18 mouse cellular contexts compared by ENCODE assay signal in the genomic region with DNA sequence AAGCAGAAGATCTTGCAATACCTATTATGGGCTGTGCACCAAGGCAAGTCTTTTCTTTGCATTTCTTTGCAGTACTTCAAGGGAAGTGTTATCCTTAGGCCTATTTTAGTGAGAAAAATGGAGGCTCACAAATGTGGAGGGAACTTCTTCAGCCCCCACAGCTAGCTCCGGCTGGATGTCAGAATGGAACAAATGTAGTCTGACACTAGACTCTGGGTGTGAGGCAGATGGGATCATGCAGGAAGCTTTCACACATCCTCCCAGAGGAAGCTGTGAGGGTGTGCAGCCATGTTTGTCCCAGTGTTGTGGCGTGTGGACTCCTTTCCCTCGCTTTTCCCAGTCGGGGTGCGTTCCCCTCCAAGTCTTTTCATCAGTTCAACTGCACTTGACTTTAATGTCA.
DNase-seq lines count a peak whose midpoint lies in the region.
"Had no signal": no experiment of that assay in that cellular context is flagged by ENCODE, and none has a peak within 500 bp of the region (broad histone marks: within the 10 kb centered on the region; RNA-seq: fewer than 3 reads in every experiment).

No protein-coding gene starts in this region.

- DNase-seq in left cerebral cortex, adult 11 months (ENCODE audit: low spot score), result peak; percentile 53
- no peak for DNase-seq in left cerebral cortex, postnatal 4 days
- peak; percentile 78 to 82 for DNase-seq in frontal cortex, adult 2 months (ENCODE audit: extremely low spot score in 1 of 2, low spot score in 1 of 2)
- peak; percentile 52 to 78 for DNase-seq in left cerebral cortex, adult 9 months (ENCODE audit: low spot score in 2 of 2)
- DNase-seq in telencephalon, adult 2 months (ENCODE audit: low read depth, low spot score), result peak; percentile 87
- no peak for DNase-seq in spleen, postnatal 10 days (ENCODE audit: low spot score in 2 of 2)
- no peak for DNase-seq in cerebellum, postnatal 14 days
- DNase-seq: adrenal gland, postnatal 25 days; B cell, adult 2 months; cerebellum, adult 2 months; gastrocnemius, postnatal 10 days; heart, adult 2 months; kidney, adult 2 months; kidney, postnatal 14 days; liver, postnatal 0 days; lung, postnatal 10 days; midbrain, embryonic 14.5 days; thymus, postnatal 4 days had no signal

- intact Hi-C loops in left cerebral cortex, postnatal 4 days (cut with DNase I), result no loop called here

Comparison
In these comparisons a context has a peak if more than half of its experiments do, and no peak if none do; other contexts are left out.
1. DNase-seq: peak in left cerebral cortex, adult 11 months (single experiment), frontal cortex, adult 2 months (2 of 2), left cerebral cortex, adult 9 months (2 of 2) and telencephalon, adult 2 months (single experiment); none in left cerebral cortex, postnatal 4 days (single experiment), spleen, postnatal 10 days (0 of 2) and cerebellum, postnatal 14 days (0 of 2).